Mouse (Mus musculus): ENCODE results near the gene Grm2.

GRCm38 (mm10) chr9:106626282-106626681, 29.6 kb downstream of the Grm2 start, which contains the start of gene Iqcf6:
- no peak for TF ChIP-seq POLR2A (IDR thresholded peaks at IDR 0.05; ENCODE audit: borderline replicate concordance, control insufficient read depth, low read depth, low read length)
- TF ChIP-seq CTCF (IDR thresholded peaks at IDR 0.05; ENCODE audit: control insufficient read depth, insufficient read depth, low read length) = no peak

Data from bone marrow, adult 2 months (tissue).